Mouse (Mus musculus) liver, embryonic 14.5 days (tissue): ENCODE results near the gene Cachd1. TPM values are rescaled to one million over a fixed set of nuclear protein-coding genes. Genes with fewer than 3 reads are reported as not detected.

Experiments
- ATAC-seq: fragments of 200-750 bp; cut with Nextera tagmentation; 2 replicates; pipeline ENCODE4 v1.8.0; 2017; ENCODE audit warnings: moderate number of reproducible peaks, mild to moderate bottlenecking, moderate library complexity; ENCODE audit not compliant: insufficient read depth
- DNase-seq, 3 experiments: peaks; one replicate each; pipeline ENCODE4 v3.0.0-alpha.2; 2012 to 2013; ENCODE audit warnings: low read depth in 3 of 3, low spot score in 3 of 3
- H3K27ac ChIP-seq: fragments of 300-500 bp; sonication (generic); 2 replicates; pipeline ENCODE4 v1.5.1; 2014; ENCODE audit warnings: moderate library complexity, mild to moderate bottlenecking, control low read depth, inconsistent platforms
- H3K27me3 ChIP-seq: fragments of 300-500 bp; sonication (generic); 2 replicates; pipeline ENCODE4 v1.6.1; 2014; ENCODE audit warnings: mild to moderate bottlenecking, low read length, moderate library complexity; ENCODE audit not compliant: control insufficient read depth, insufficient read depth
- H3K36me3 ChIP-seq: fragments of 300-500 bp; sonication (generic); replicated peaks from 2 replicates; pipeline ENCODE4 v1.6.1; 2014; ENCODE audit warnings: low read depth; ENCODE audit not compliant: control insufficient read depth, insufficient read depth
- H3K4me1 ChIP-seq, 2 experiments: fragments of 200-500 bp in 1 of 2; fragments of 300-500 bp in 1 of 2; sonication (generic) in 1 of 2; replicated peaks; 2 replicates each; pipeline ENCODE4 v1.6.1; 2012 to 2014; ENCODE audit warnings: antibody characterized with exemption in 1 of 2, inconsistent platforms in 1 of 2, low read length in 1 of 2; ENCODE audit not compliant: control insufficient read depth in 2 of 2, insufficient read depth in 2 of 2
- H3K4me2 ChIP-seq: fragments of 300-500 bp; sonication (generic); 2 replicates; pipeline ENCODE4 v1.6.1; 2014; ENCODE audit warnings: low read depth, mild to moderate bottlenecking, control low read depth, moderate library complexity
- H3K4me3 ChIP-seq, 2 experiments: fragments of 200-500 bp in 1 of 2; fragments of 300-500 bp in 1 of 2; sonication (generic) in 1 of 2; 2 replicates each; pipeline ENCODE4 v1.5.1; 2012 to 2014; ENCODE audit warnings: low read depth in 2 of 2, low read length in 2 of 2, mild to moderate bottlenecking in 2 of 2, control low read depth in 1 of 2, inconsistent platforms in 1 of 2, moderate library complexity in 1 of 2; ENCODE audit not compliant: insufficient read depth in 1 of 2
- H3K9ac ChIP-seq: fragments of 300-500 bp; sonication (generic); replicated peaks from 2 replicates; pipeline ENCODE4 v1.6.1; 2014; ENCODE audit warnings: mild to moderate bottlenecking, control low read depth, moderate library complexity
- H3K9me3 ChIP-seq: fragments of 300-500 bp; sonication (generic); 2 replicates; pipeline ENCODE4 v1.6.1; 2016; ENCODE audit warnings: low read length, mixed read lengths; ENCODE audit not compliant: control insufficient read depth
- CTCF ChIP-seq: IDR thresholded peaks from 2 replicates; pipeline ENCODE4 v1.5.1; 2016; ENCODE audit warnings: antibody characterized with exemption, low read depth, control low read depth
- EP300 ChIP-seq: IDR thresholded peaks from 2 replicates; pipeline ENCODE4 v1.6.1; 2016; ENCODE audit warnings: antibody characterized with exemption, low read depth
- WGBS: fragments of 180-500 bp; shearing (Covaris S2); extraction: QIAGEN DNeasy Blood & Tissue Kit; methylation state at CpG from one replicate; pipeline ENCODE4 v1.1.7; 2014; ENCODE audit not compliant: insufficient replicate concordance; 5-methylcytosine and 5-hydroxymethylcytosine counted together
- polyA plus RNA-seq, 2 experiments: library from polyadenylated mRNA; depleted of rRNA in 1 of 2; stranded (reverse) in 1 of 2; unstranded in 1 of 2; fragments of >200 nt; fragmentation: Nextera tagmentation in 1 of 2; extraction: Ambion mirVana in 1 of 2; gene quantifications; 2 replicates each; pipeline versions ENCODE4 v1.2.1 to v1.2.3; 2012 to 2014

Cachd1 gene
- polyA plus RNA-seq, 2 experiments: 4.5 to 10.2 TPM

- Histone ChIP-seq H3K36me3 (no peaks in the 10 kb centered on the region), H3K9ac (no peak overlapping the region), H3K27me3 (no peaks in the 10 kb centered on the region), H3K4me1 (no peaks in the 10 kb centered on the region), H3K27ac (no peak overlapping the region), H3K9me3 (no peaks in the 10 kb centered on the region), H3K4me2 (no peak overlapping the region), H3K4me3 (no peak overlapping the region)
- DNase-seq: no peak
- 40% methylated on average over 3 of the region's 3 CpGs for WGBS
- TF ChIP-seq EP300: no peak
- TF ChIP-seq CTCF: no peak
- no peak for ATAC-seq
These were observed 256.6 kb downstream of the Cachd1 start for GRCm38 (mm10) chr4:101033047-101033446.

DNA sequence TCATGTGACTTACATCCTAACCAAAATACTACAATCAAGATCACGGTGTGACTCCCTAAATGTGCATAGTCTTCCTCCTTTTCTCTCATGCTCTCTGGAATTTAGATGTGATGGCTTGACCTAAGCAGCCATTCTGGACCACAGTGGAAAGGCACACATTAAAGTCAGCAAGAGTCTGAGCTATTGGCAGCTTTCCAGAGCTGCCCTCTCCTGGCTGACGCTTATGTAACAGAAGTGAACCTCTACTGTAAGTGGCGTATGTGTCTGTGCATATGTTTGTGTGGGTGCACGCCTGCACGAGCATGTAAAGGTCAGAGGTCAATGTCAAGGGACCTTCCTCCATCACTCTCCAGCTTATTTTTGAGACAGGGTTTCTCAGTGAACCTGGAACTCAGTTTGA is 258.7 kb downstream of the Cachd1 start:
- ATAC-seq: no peak
- Histone ChIP-seq H3K4me3 (no peak overlapping the region), H3K27me3 (no peaks in the 10 kb centered on the region), H3K36me3 (no peaks in the 10 kb centered on the region), H3K27ac (no peak overlapping the region), H3K4me2 (no peak overlapping the region), H3K9ac (no peak overlapping the region), H3K4me1 (no peaks in the 10 kb centered on the region), H3K9me3 (no peaks in the 10 kb centered on the region)
- no peak for DNase-seq
- TF ChIP-seq CTCF (no peak), EP300 (no peak)
- WGBS: 61% methylated on average over 5 of the region's 5 CpGs

DNA sequence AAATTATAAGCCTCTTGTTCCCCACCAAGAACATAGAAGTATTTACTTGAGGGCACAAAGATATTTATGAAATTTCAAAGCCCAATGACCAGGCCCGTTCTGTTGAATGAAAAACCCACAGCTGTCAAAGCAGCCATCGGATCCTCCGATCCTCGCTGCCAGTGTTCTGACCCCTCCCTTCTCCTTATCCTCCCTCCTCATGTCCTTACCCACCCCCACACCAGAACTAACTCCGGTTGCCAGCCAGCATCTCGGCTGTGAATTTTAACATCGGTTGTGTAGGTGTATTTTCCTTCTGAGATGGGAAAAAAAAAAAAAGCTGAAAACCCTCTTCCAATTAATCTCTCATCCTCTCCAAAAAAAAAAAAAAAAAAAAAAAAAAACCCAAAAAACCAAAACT is 260.7 kb downstream of the Cachd1 start:
- DNase-seq (no peak), ATAC-seq (no peak)
- no peak overlapping the region for H3K4me2 ChIP-seq
- H3K9ac ChIP-seq: no peak overlapping the region
- H3K27me3 ChIP-seq: no peaks in the 10 kb centered on the region
- no peaks in the 10 kb centered on the region for H3K9me3 ChIP-seq
- H3K27ac ChIP-seq: no peak overlapping the region
- TF ChIP-seq EP300 (no peak), CTCF (no peak)
- no peaks in the 10 kb centered on the region for H3K36me3 ChIP-seq
- WGBS: 66% methylated on average over 7 of the region's 7 CpGs
- no peaks in the 10 kb centered on the region for H3K4me1 ChIP-seq
- no peak overlapping the region for H3K4me3 ChIP-seq

- DNase-seq (no peak), ATAC-seq (no peak)
- TF ChIP-seq EP300: no peak
- no peak for TF ChIP-seq CTCF
- 52% methylated on average over 2 of the region's 2 CpGs for whole genome bisulfite sequencing
- H3K4me1 ChIP-seq: no peaks in the 10 kb centered on the region
- no peak overlapping the region for H3K4me3 ChIP-seq
- H3K36me3 ChIP-seq: no peaks in the 10 kb centered on the region
- no peak overlapping the region for H3K4me2 ChIP-seq
- no peaks in the 10 kb centered on the region for H3K27me3 ChIP-seq
- H3K27ac ChIP-seq: no peak overlapping the region
- H3K9ac ChIP-seq: no peak overlapping the region
- H3K9me3 ChIP-seq: no peaks in the 10 kb centered on the region
These were observed 267.2 kb downstream of the Cachd1 start for GRCm38 (mm10) chr4:101043691-101044090.

DNA sequence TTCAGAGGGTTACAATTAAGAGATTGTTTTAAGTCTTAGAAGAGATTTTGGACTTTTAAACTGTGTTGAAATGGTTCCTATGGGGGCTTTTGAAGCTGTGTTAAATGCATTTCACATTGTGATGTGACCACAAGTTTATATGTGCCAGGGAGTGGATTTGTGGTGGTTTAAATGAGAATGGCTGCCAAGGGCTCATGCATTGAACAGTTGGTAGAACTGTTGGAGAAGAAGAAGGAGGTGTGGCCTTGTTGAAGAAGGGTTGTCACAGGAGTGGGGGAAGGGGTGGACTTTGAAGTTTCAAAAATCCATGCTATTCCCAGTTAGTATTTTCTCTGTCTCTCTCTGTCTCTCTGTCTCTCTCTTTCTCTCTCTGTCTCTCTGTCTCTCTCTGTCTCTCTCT is 267.7 kb downstream of the Cachd1 start:
- Histone ChIP-seq H3K4me2 (no peak overlapping the region), H3K4me3 (no peak overlapping the region), H3K9ac (no peak overlapping the region), H3K36me3 (no peaks in the 10 kb centered on the region), H3K27me3 (no peaks in the 10 kb centered on the region), H3K27ac (no peak overlapping the region), H3K9me3 (no peaks in the 10 kb centered on the region), H3K4me1 (no peaks in the 10 kb centered on the region)
- ATAC-seq (no peak), DNase-seq (no peak)
- TF ChIP-seq CTCF (no peak), EP300 (no peak)
